Mouse (Mus musculus) liver, embryonic 16.5 days (tissue): ENCODE results near the gene Hyal3. TPM values are rescaled to one million over a fixed set of nuclear protein-coding genes. Genes with fewer than 3 reads are reported as not detected.

Experiments
- ATAC-seq: fragments of 200-750 bp; cut with Nextera tagmentation; 2 replicates; pipeline ENCODE4 v1.8.0; 2017; ENCODE audit warnings: low read depth, mild to moderate bottlenecking, moderate number of reproducible peaks, moderate library complexity
- H3K27ac ChIP-seq: fragments of 300-500 bp; sonication (generic); 2 replicates; pipeline ENCODE4 v1.5.1; 2014; ENCODE audit warnings: mild to moderate bottlenecking, low read length
- H3K27me3 ChIP-seq: fragments of 300-500 bp; sonication (generic); 2 replicates; pipeline ENCODE4 v1.6.1; 2014; ENCODE audit warnings: low read depth, low read length, mixed read lengths; ENCODE audit not compliant: control insufficient read depth, insufficient read depth
- H3K36me3 ChIP-seq: fragments of 300-500 bp; sonication (generic); 2 replicates; pipeline ENCODE4 v1.6.1; 2014; ENCODE audit warnings: mild to moderate bottlenecking; ENCODE audit not compliant: control insufficient read depth, insufficient read depth
- H3K4me1 ChIP-seq: fragments of 300-500 bp; sonication (generic); 2 replicates; pipeline ENCODE4 v1.6.1; 2014; ENCODE audit warnings: low read depth, low read length, mixed read lengths; ENCODE audit not compliant: control insufficient read depth
- H3K4me2 ChIP-seq: fragments of 300-500 bp; sonication (generic); 2 replicates; pipeline ENCODE4 v1.6.1; 2014; ENCODE audit warnings: low read depth, low read length, mixed read lengths
- H3K4me3 ChIP-seq: fragments of 300-500 bp; sonication (generic); 2 replicates; pipeline ENCODE4 v1.5.1; 2014; ENCODE audit warnings: low read depth, mild to moderate bottlenecking, low read length
- H3K9ac ChIP-seq: fragments of 300-500 bp; sonication (generic); 2 replicates; pipeline ENCODE4 v1.6.1; 2014; ENCODE audit warnings: low read depth, low read length
- H3K9me3 ChIP-seq: fragments of 300-500 bp; sonication (generic); replicated peaks from 2 replicates; pipeline ENCODE4 v1.6.1; 2016; ENCODE audit warnings: low read length; ENCODE audit not compliant: control insufficient read depth
- WGBS: fragments of 180-500 bp; shearing (Covaris S2); extraction: QIAGEN DNeasy Blood & Tissue Kit; methylation state at CpG from one replicate; pipeline ENCODE4 v1.1.7; 2014; ENCODE audit not compliant: insufficient replicate concordance; 5-methylcytosine and 5-hydroxymethylcytosine counted together
- polyA plus RNA-seq: library from polyadenylated mRNA; unstranded; fragments of >200 nt; fragmentation: Nextera tagmentation; extraction: Ambion mirVana; gene quantifications from 2 replicates; pipeline ENCODE4 v1.2.1, GENCODE M21; 2015

Gene Hyal3
- polyA plus RNA-seq, 1 experiment from 2014 or later = 0.96 TPM

DNA sequence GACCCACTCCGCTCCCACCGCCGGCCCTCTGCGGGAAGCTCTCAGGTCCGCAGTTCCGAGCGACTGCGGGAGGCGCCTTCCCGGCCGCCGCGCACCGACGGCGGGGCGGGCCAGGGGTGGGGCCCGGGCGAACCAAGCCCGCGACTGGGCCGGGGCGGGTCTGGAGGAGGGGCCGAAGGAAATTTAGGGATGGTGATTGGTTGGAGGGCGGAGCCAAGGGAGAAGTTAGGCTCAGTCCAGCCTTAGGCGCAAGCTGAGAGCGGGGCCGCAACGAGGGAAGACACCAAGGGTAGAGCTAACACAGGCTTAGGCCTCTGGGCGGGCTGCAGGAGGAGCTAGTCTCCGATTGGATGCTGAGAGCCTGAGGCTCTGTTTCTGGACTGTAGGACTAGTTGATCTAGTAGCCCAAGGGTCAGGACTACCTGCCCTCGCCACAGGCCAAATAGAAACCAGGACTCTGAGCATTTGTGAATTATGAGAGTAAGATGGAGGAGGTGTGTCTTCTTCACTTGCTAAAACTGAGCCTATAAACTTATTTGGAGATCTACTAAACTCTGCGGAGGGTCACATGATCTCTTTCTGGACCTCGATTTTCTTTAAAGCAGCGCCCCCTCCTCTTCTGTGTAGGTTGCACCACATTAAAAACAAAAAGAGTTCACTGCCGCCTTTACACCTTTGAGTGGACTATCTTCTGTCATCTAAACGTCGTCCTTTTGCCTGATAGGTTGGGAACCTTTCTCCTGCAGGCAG lies 54.8 kb downstream of the Hyal3 start, which contains the start of gene Gnai2:
Gene Gnai2, minus strand, starts transcription at position 89 of the 750 bp plus-strand sequence.
- WGBS = 1% methylated on average over 38 of the region's 38 CpGs
- peak; percentile 94 for ATAC-seq

More for the DNA sequence above, 54.8 kb downstream of the Hyal3 start, which contains the start of gene Gnai2:
- Histone ChIP-seq H3K9ac (peak within 1 kb of the TSS; percentile 92), H3K9me3 (no peaks in the 10 kb centered on the region), H3K36me3 (no peaks in the 10 kb centered on the region), H3K27ac (peak within 1 kb of the TSS; percentile 92), H3K27me3 (no peaks in the 10 kb centered on the region), H3K4me2 (peak within 1 kb of the TSS; percentile 99), H3K4me3 (peak within 1 kb of the TSS; percentile 78), H3K4me1 (peaks cover 44% of the 10 kb centered on the region)

Other genes starting within 250 kb of the Hyal3 start
- 2.9 TPM in 2 replicates for gene Hemk1, start 242.5 kb upstream of the Hyal3 start, polyA plus RNA-seq
- 0.07 and 0.18 TPM in 2 replicates for gene 6430571L13Rik, start 240.2 kb upstream of the Hyal3 start, polyA plus RNA-seq
- gene Cacna2d2, start 181.2 kb upstream of the Hyal3 start, polyA plus RNA-seq = not detected in 2 replicates
- 14.3 and 14.7 TPM in 2 replicates for gene Tmem115, start 46.9 kb upstream of the Hyal3 start, polyA plus RNA-seq
- 10.6 and 11.2 TPM in 2 replicates for gene Cyb561d2, start 38.6 kb upstream of the Hyal3 start, polyA plus RNA-seq
- gene Nprl2, start 38.6 kb upstream of the Hyal3 start, polyA plus RNA-seq = 12.1 and 12.5 TPM in 2 replicates
- 1.7 and 2.4 TPM in 2 replicates for gene Zmynd10, start 33.5 kb upstream of the Hyal3 start, polyA plus RNA-seq
- 15.9 and 16.5 TPM in 2 replicates for gene Rassf1, start 29.3 kb upstream of the Hyal3 start, polyA plus RNA-seq
- gene Tusc2, start 17.6 kb upstream of the Hyal3 start, polyA plus RNA-seq = 29.1 and 29.4 TPM in 2 replicates
- gene Hyal2, start 12.9 kb upstream of the Hyal3 start, polyA plus RNA-seq = 48.9 and 50.2 TPM in 2 replicates
- 3.3 and 3.8 TPM in 2 replicates for gene Hyal1, start 3.9 kb upstream of the Hyal3 start, polyA plus RNA-seq
- gene Naa80, start 1.9 kb upstream of the Hyal3 start, polyA plus RNA-seq = 10.5 and 14.1 TPM in 2 replicates
- 145 and 166 TPM in 2 replicates for gene Ifrd2, start 6.8 kb downstream of the Hyal3 start, polyA plus RNA-seq
- gene Sema3b, start 28.4 kb downstream of the Hyal3 start, polyA plus RNA-seq = 0.33 and 1.4 TPM in 2 replicates
- 144 and 153 TPM in 2 replicates for gene Gnai2, start 54.5 kb downstream of the Hyal3 start, polyA plus RNA-seq
- gene Slc38a3, start 88.7 kb downstream of the Hyal3 start, polyA plus RNA-seq = 60.1 and 75.2 TPM in 2 replicates
- gene Gnat1, start 98.9 kb downstream of the Hyal3 start, polyA plus RNA-seq = 1.1 and 1.3 TPM in 2 replicates
- gene Sema3f, start 129.7 kb downstream of the Hyal3 start, polyA plus RNA-seq = 0.41 and 0.86 TPM in 2 replicates
- 72.7 and 78.3 TPM in 2 replicates for gene Rbm5, start 190.2 kb downstream of the Hyal3 start, polyA plus RNA-seq